Comparison of ENCODE assay signal across 8 mouse cellular contexts in genomic region chr19:44282534-44283156, GRCm38 (mm10). TPM values are rescaled to one million over a fixed set of nuclear protein-coding genes. Genes with fewer than 3 reads are reported as not detected.
DNase-seq lines count a peak whose midpoint lies in the region; ATAC-seq and TF ChIP-seq lines count a peak whose summit lies in the region.

No protein-coding gene starts in this region.

- peak; percentile 32 for DNase-seq in liver, embryonic 13.5 days
- DNase-seq in gastrocnemius, postnatal 4 days (ENCODE audit: low spot score in 2 of 2) = no peak
- DNase-seq in left cerebral cortex, adult 2 months (ENCODE audit: extremely low spot score in 1 of 2, low spot score in 2 of 2) = no peak
- no peak for DNase-seq in left cerebral cortex, postnatal 25 days (ENCODE audit: low spot score in 2 of 2)

- intact Hi-C loops in left cerebral cortex, adult 2 months (cut with DNase I) = no loop called here
- intact Hi-C loops in left cerebral cortex, postnatal 25 days (cut with DNase I) = no loop called here

- H3K27me3 ChIP-seq in megakaryocyte, embryonic 14.5 days (replicated peaks) = no peaks in the 10 kb centered on the region
- no peaks in the 10 kb centered on the region for H3K27me3 ChIP-seq in forebrain, embryonic 12.5 days
- H3K27me3 ChIP-seq in liver, embryonic 13.5 days = no peaks in the 10 kb centered on the region
- H3K27me3 ChIP-seq in stomach, embryonic 14.5 days (ENCODE audit: control insufficient read depth, insufficient read depth, low read length) = no peaks in the 10 kb centered on the region

- H3K4me1 ChIP-seq in megakaryocyte, embryonic 14.5 days = peaks cover 90% of the 10 kb centered on the region
- H3K4me1 ChIP-seq in forebrain, embryonic 12.5 days = peaks cover 51% of the 10 kb centered on the region
- peaks cover 87% of the 10 kb centered on the region for H3K4me1 ChIP-seq in liver, embryonic 13.5 days (replicated peaks)
- peaks cover 39% of the 10 kb centered on the region; the same call in 1 of the 2 replicates for H3K4me1 ChIP-seq in stomach, embryonic 14.5 days (ENCODE audit: control insufficient read depth, insufficient read depth, low read length)

- no peaks in the 10 kb centered on the region for H3K9me3 ChIP-seq in megakaryocyte, embryonic 14.5 days
- H3K9me3 ChIP-seq in forebrain, embryonic 12.5 days = no peaks in the 10 kb centered on the region
- no peaks in the 10 kb centered on the region for H3K9me3 ChIP-seq in liver, embryonic 13.5 days (replicated peaks)
- H3K9me3 ChIP-seq in stomach, embryonic 14.5 days (ENCODE audit: control insufficient read depth, low read depth, low read length) = no peaks in the 10 kb centered on the region

- ATAC-seq in megakaryocyte, adult 5-6 weeks (ENCODE audit: poor library complexity, severe bottlenecking) = no peak
- ATAC-seq in forebrain, embryonic 12.5 days (ENCODE audit: low FRiP score) = no peak
- no peak for ATAC-seq in liver, embryonic 13.5 days (ENCODE audit: low read depth)
- ATAC-seq in stomach, embryonic 14.5 days (ENCODE audit: insufficient number of reproducible peaks, insufficient read depth, low FRiP score, low read depth) = no peak

- no peak for TF ChIP-seq CTCF in left cerebral cortex, adult 2 months (IDR thresholded peaks at IDR 0.05)

- no peaks in the 10 kb centered on the region for H3K36me3 ChIP-seq in megakaryocyte, embryonic 14.5 days (replicated peaks; ENCODE audit: low read length)
- no peaks in the 10 kb centered on the region for H3K36me3 ChIP-seq in forebrain, embryonic 12.5 days (replicated peaks)
- H3K36me3 ChIP-seq in liver, embryonic 13.5 days = no peaks in the 10 kb centered on the region
- H3K36me3 ChIP-seq in stomach, embryonic 14.5 days (ENCODE audit: control insufficient read depth, insufficient read depth, low read length) = no peaks in the 10 kb centered on the region

- WGBS in forebrain, embryonic 12.5 days = 25% methylated on average over 9 of the region's 9 CpGs
- 18% methylated on average over 9 of the region's 9 CpGs for WGBS in liver, embryonic 13.5 days (ENCODE audit: insufficient replicate concordance)
- WGBS in stomach, embryonic 14.5 days = 31% methylated on average over 9 of the region's 9 CpGs

- H3K9ac ChIP-seq in forebrain, embryonic 12.5 days = no peak overlapping the region
- peak overlapping the region; percentile 6; the same call in 1 of the 2 replicates for H3K9ac ChIP-seq in liver, embryonic 13.5 days
- H3K9ac ChIP-seq in stomach, embryonic 14.5 days (replicated peaks; ENCODE audit: low read depth, low read length) = no peak overlapping the region

- H3K4me3 ChIP-seq in megakaryocyte, embryonic 14.5 days (replicated peaks) = peak overlapping the region; percentile 83
- H3K4me3 ChIP-seq in forebrain, embryonic 12.5 days (replicated peaks) = no peak overlapping the region
- no peak overlapping the region for H3K4me3 ChIP-seq in liver, embryonic 13.5 days (replicated peaks)
- no peak overlapping the region for H3K4me3 ChIP-seq in stomach, embryonic 14.5 days (ENCODE audit: low read depth, low read length)
- no peak overlapping the region for H3K4me3 ChIP-seq in left cerebral cortex, adult 2 months

- H3K27ac ChIP-seq in forebrain, embryonic 12.5 days = peak overlapping the region; percentile 98
- H3K27ac ChIP-seq in liver, embryonic 13.5 days = peak overlapping the region; percentile 92
- H3K27ac ChIP-seq in stomach, embryonic 14.5 days (ENCODE audit: low read length) = peak overlapping the region; percentile 99; the same call in 1 of the 2 replicates
- no peak overlapping the region for H3K27ac ChIP-seq in left cerebral cortex, adult 2 months

- H3K4me2 ChIP-seq in forebrain, embryonic 12.5 days = peak overlapping the region; percentile 78
- peak overlapping the region; percentile 86 for H3K4me2 ChIP-seq in liver, embryonic 13.5 days
- no peak overlapping the region for H3K4me2 ChIP-seq in stomach, embryonic 14.5 days (replicated peaks; ENCODE audit: low read depth, low read length)

RNA-seq across cellular contexts. Expression of gene Scd2, which starts 10.8 kb away (rescaled TPM):
- polyA plus RNA-seq in megakaryocyte, embryonic 14.5 days (2012; ENCODE audit: insufficient read depth, low replicate concordance) = 6.4 and 14.5 TPM in 2 replicates
- 30.0 and 33.3 TPM in 2 replicates for total RNA-seq in megakaryocyte, adult 5-6 weeks (2015)
- total RNA-seq in megakaryocyte, adult 5-6 weeks (2017) = 26.9 and 28.9 TPM in 2 replicates
- 470 and 492 TPM in 2 replicates for polyA plus RNA-seq in forebrain, embryonic 12.5 days (2016; fragmentation: Nextera tagmentation; extraction: Ambion mirVana)
- 73.7 and 106 TPM in 2 replicates for polyA plus RNA-seq in liver, embryonic 13.5 days (2015; fragmentation: Nextera tagmentation; extraction: Ambion mirVana)
- 237 and 282 TPM in 2 replicates for polyA plus RNA-seq in stomach, embryonic 14.5 days (2014; fragmentation: Nextera tagmentation; extraction: Ambion mirVana)
- total RNA-seq in gastrocnemius, postnatal 4 days (2021) = 10 to 100 TPM; 81.6 to 87.3 TPM
- 100 to 1,000 TPM; 580 to 609 TPM for total RNA-seq in left cerebral cortex, adult 2 months (2021)
- 100 to 1,000 TPM; 585 to 640 TPM for total RNA-seq in left cerebral cortex, postnatal 25 days (2021)

RNA-seq across cellular contexts. Expression of gene Scd4, which starts 50.2 kb away (rescaled TPM):
- not detected in 2 replicates for polyA plus RNA-seq in megakaryocyte, embryonic 14.5 days (2012; ENCODE audit: insufficient read depth, low replicate concordance)
- 0.40 TPM in 1 of 2 replicates, not detected in the other for total RNA-seq in megakaryocyte, adult 5-6 weeks (2015)
- 0.12 TPM in 1 of 2 replicates, not detected in the other for total RNA-seq in megakaryocyte, adult 5-6 weeks (2017)
- 0.15 and 0.29 TPM in 2 replicates for polyA plus RNA-seq in forebrain, embryonic 12.5 days (2016; fragmentation: Nextera tagmentation; extraction: Ambion mirVana)
- 0.05 TPM in 1 of 2 replicates, not detected in the other for polyA plus RNA-seq in liver, embryonic 13.5 days (2015; fragmentation: Nextera tagmentation; extraction: Ambion mirVana)
- polyA plus RNA-seq in stomach, embryonic 14.5 days (2014; fragmentation: Nextera tagmentation; extraction: Ambion mirVana) = 0.10 and 0.25 TPM in 2 replicates
- under 1 TPM; 0.62 to 0.71 TPM for total RNA-seq in gastrocnemius, postnatal 4 days (2021)
- 1 to 10 TPM; 2.1 to 2.3 TPM for total RNA-seq in left cerebral cortex, adult 2 months (2021)
- total RNA-seq in left cerebral cortex, postnatal 25 days (2021) = 1 to 10 TPM; 2.2 to 2.3 TPM

Comparison
In these comparisons a context has a peak if more than half of its experiments do, and no peak if none do; other contexts are left out.
1. RNA of gene Scd2, which starts 10.8 kb away (total RNA-seq): 585 to 640 TPM in left cerebral cortex, postnatal 25 days and 580 to 609 TPM in left cerebral cortex, adult 2 months; 81.6 to 87.3 TPM in gastrocnemius, postnatal 4 days and 26.9 to 33.3 TPM in megakaryocyte, adult 5-6 weeks; every median in the first group is over 4 times any median in the second.